Comparison of ENCODE assay signal across 8 mouse cellular contexts in genomic region chr5:15838108-15838972, GRCm38 (mm10).
DNase-seq lines count a peak whose midpoint lies in the region; ATAC-seq and TF ChIP-seq lines count a peak whose summit lies in the region.

No protein-coding gene starts in this region.

- H3K4me1 ChIP-seq in ES-Bruce4 (ENCODE audit: control insufficient read depth, insufficient read depth, low read length) = peaks cover 2% of the 10 kb centered on the region
- H3K4me1 ChIP-seq in forebrain, embryonic 10.5 days = no peaks in the 10 kb centered on the region
- H3K4me1 ChIP-seq in lung, embryonic 14.5 days (ENCODE audit: insufficient read depth) = no peaks in the 10 kb centered on the region

- no peaks in the 10 kb centered on the region for H3K27me3 ChIP-seq in ES-Bruce4 (ENCODE audit: control insufficient read depth, insufficient read depth, low read length, poor library complexity, severe bottlenecking)
- H3K27me3 ChIP-seq in forebrain, embryonic 10.5 days (ENCODE audit: poor library complexity, severe bottlenecking) = peaks cover 7% of the 10 kb centered on the region; the same call in 1 of the 2 replicates
- no peaks in the 10 kb centered on the region for H3K27me3 ChIP-seq in lung, embryonic 14.5 days (ENCODE audit: insufficient read depth, low read length)

- TF ChIP-seq CTCF in ES-Bruce4 (IDR thresholded peaks at IDR 0.05; ENCODE audit: low read depth, low read length) = peak; percentile 62
- peak; percentile 88 for TF ChIP-seq CTCF in lung, embryonic 14.5 days (IDR thresholded peaks at IDR 0.05; ENCODE audit: low read depth)

- no peak overlapping the region for H3K27ac ChIP-seq in ES-Bruce4 (ENCODE audit: insufficient read depth, low read length)
- H3K27ac ChIP-seq in forebrain, embryonic 10.5 days = no peak overlapping the region
- H3K27ac ChIP-seq in lung, embryonic 14.5 days (ENCODE audit: low read depth) = no peak overlapping the region

- 38% methylated on average over 17 of the region's 17 CpGs for WGBS in forebrain, embryonic 10.5 days
- 31% methylated on average over 17 of the region's 17 CpGs for WGBS in lung, embryonic 14.5 days

- H3K9ac ChIP-seq in ES-Bruce4 (ENCODE audit: low read depth, poor library complexity, severe bottlenecking) = no peak overlapping the region
- no peak overlapping the region for H3K9ac ChIP-seq in lung, embryonic 14.5 days

- intact Hi-C loops in heart, postnatal 36 days (cut with DNase I) = loop anchor here (5.0 kb wide), 4 partner anchors 274 to 1029 kb away; no protein-coding TSS in a partner anchor

- peak; percentile 92 for DNase-seq in brain, adult 2 months (ENCODE audit: low read depth, low spot score)
- peak; percentile 48 for DNase-seq in forebrain, embryonic 10.5 days (ENCODE audit: extremely low spot score, low spot score)
- peak; percentile 60 to 65 for DNase-seq in heart, postnatal 36 days
- DNase-seq in layer of hippocampus, adult 11-12 months (ENCODE audit: low spot score) = peak; percentile 71
- DNase-seq in lung, embryonic 14.5 days = peak; percentile 94
- peak; percentile 30 for DNase-seq in retina, adult 2 months (ENCODE audit: low read depth, low spot score)
- no peak for DNase-seq in spleen, postnatal 4 days (ENCODE audit: low spot score in 2 of 2)

- H3K4me2 ChIP-seq in lung, embryonic 14.5 days = no peak overlapping the region

- no peak overlapping the region for H3K4me3 ChIP-seq in ES-Bruce4 (ENCODE audit: low read depth, low read length)
- H3K4me3 ChIP-seq in forebrain, embryonic 10.5 days = no peak overlapping the region
- H3K4me3 ChIP-seq in lung, embryonic 14.5 days (ENCODE audit: low read depth, low read length) = no peak overlapping the region

- TF ChIP-seq EP300 in ES-Bruce4 (IDR thresholded peaks at IDR 0.05; ENCODE audit: insufficient read depth, low read depth, low read length) = no peak

- peak; percentile 90; the same call in 1 of the 2 replicates for ATAC-seq in lung, embryonic 14.5 days (ENCODE audit: insufficient read depth)

- no peaks in the 10 kb centered on the region for H3K9me3 ChIP-seq in ES-Bruce4 (replicated peaks; ENCODE audit: control insufficient read depth, insufficient read depth, low read length, poor library complexity, severe bottlenecking)
- H3K9me3 ChIP-seq in forebrain, embryonic 10.5 days = no peaks in the 10 kb centered on the region
- no peaks in the 10 kb centered on the region for H3K9me3 ChIP-seq in lung, embryonic 14.5 days (ENCODE audit: low read depth, low read length)

- no peak for TF ChIP-seq POLR2A in ES-Bruce4 (IDR thresholded peaks at IDR 0.05; ENCODE audit: insufficient read depth, low read length)

- H3K36me3 ChIP-seq in ES-Bruce4 (ENCODE audit: control insufficient read depth, insufficient read depth, low read length, poor library complexity, severe bottlenecking) = no peaks in the 10 kb centered on the region
- H3K36me3 ChIP-seq in forebrain, embryonic 10.5 days (replicated peaks) = no peaks in the 10 kb centered on the region
- H3K36me3 ChIP-seq in lung, embryonic 14.5 days (ENCODE audit: insufficient read depth) = no peaks in the 10 kb centered on the region

Comparison
In these comparisons a context has a peak if more than half of its experiments do, and no peak if none do; other contexts are left out.
1. DNase-seq: peak in brain, adult 2 months (single experiment), forebrain, embryonic 10.5 days (single experiment), heart, postnatal 36 days (2 of 2), layer of hippocampus, adult 11-12 months (single experiment), lung, embryonic 14.5 days (single experiment) and retina, adult 2 months (single experiment); none in spleen, postnatal 4 days (0 of 2).